In the genomic region with DNA sequence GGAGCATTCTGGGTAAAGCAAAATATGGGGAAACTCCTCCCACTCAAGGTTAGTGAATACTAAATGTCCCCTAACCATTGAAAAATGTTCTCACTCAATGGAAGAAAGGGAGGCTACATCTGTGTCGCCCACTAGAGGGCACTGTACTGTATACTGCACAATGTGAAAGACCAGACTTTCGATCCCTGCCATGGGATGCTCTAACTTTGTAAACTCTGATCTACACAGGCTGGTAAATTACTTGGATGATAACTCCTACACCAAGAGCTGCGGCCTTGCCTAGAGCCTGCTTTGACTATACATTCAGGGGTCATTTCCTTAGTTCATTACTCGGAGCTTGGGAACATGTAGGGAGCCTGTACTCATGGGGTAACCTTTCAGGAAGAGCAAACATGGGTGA, we compare ENCODE assay signal across 8 mouse cellular contexts. TPM values are rescaled to one million over a fixed set of nuclear protein-coding genes. Genes with fewer than 3 reads are reported as not detected.
A peak's percentile ranks its signal among the peaks of the same experiment; 100 is the strongest.
DNase-seq lines count a peak whose midpoint lies in the region; ATAC-seq and TF ChIP-seq lines count a peak whose summit lies in the region.

No protein-coding gene starts in this region.

- ATAC-seq in intestine, postnatal 0 days, result 0 out of 2 replicates have a peak, but pooled peaks have one; percentile 35
- peak; percentile 39; the same call in 1 of the 2 replicates for ATAC-seq in liver, embryonic 14.5 days (ENCODE audit: insufficient read depth)

- no peak for TF ChIP-seq EP300 in liver, embryonic 14.5 days (IDR thresholded peaks at IDR 0.05; ENCODE audit: low read depth)

- H3K4me2 ChIP-seq in intestine, postnatal 0 days (replicated peaks; ENCODE audit: low read depth), result peak overlapping the region; percentile 61
- peak overlapping the region; percentile 42 for H3K4me2 ChIP-seq in liver, embryonic 14.5 days (ENCODE audit: low read depth)

- peak overlapping the region; percentile 22; the same call in 1 of the 2 replicates for H3K9ac ChIP-seq in intestine, postnatal 0 days (ENCODE audit: low read depth, low read length)
- no peak overlapping the region for H3K9ac ChIP-seq in liver, embryonic 14.5 days (replicated peaks)

- peaks cover 8% of the 10 kb centered on the region for H3K4me1 ChIP-seq in intestine, postnatal 0 days (replicated peaks; ENCODE audit: control insufficient read depth, insufficient read depth, low read length)
- peaks cover 0 to 6% of the 10 kb centered on the region in 2 experiments; a peak in 2 of 4 replicates for H3K4me1 ChIP-seq in liver, embryonic 14.5 days (replicated peaks; ENCODE audit: control insufficient read depth in 2 of 2, insufficient read depth in 2 of 2, low read length in 1 of 2)

- peak; percentile 40 to 43 for DNase-seq in urinary bladder, postnatal 36 days (ENCODE audit: low spot score in 2 of 2)
- DNase-seq in urinary bladder, postnatal 4 days (ENCODE audit: low spot score in 2 of 2), result no peak
- DNase-seq in cerebellum, postnatal 14 days, result peak; percentile 78 to 79
- peak; percentile 10 to 21 for DNase-seq in gastrocnemius, adult 8-10 months (ENCODE audit: low spot score in 2 of 2)
- DNase-seq in liver, embryonic 14.5 days (ENCODE audit: low read depth in 3 of 3, low spot score in 3 of 3), result peak in 1 of 3 experiments; percentile 51
- peak; percentile 58 for DNase-seq in neural tube, embryonic 10.5 days (ENCODE audit: extremely low spot score, low spot score)
- DNase-seq in thymus, postnatal 10 days (ENCODE audit: low spot score in 2 of 2), result peak; percentile 22 to 62

- peak; percentile 89 for TF ChIP-seq CTCF in intestine, postnatal 0 days (IDR thresholded peaks at IDR 0.05; ENCODE audit: low read depth)
- TF ChIP-seq CTCF in liver, embryonic 14.5 days (IDR thresholded peaks at IDR 0.05; ENCODE audit: low read depth), result peak; percentile 79

- no peaks in the 10 kb centered on the region; the same call in 1 of the 2 replicates for H3K36me3 ChIP-seq in intestine, postnatal 0 days (ENCODE audit: control insufficient read depth, insufficient read depth)
- H3K36me3 ChIP-seq in liver, embryonic 14.5 days (replicated peaks; ENCODE audit: control insufficient read depth, insufficient read depth, low read depth), result no peaks in the 10 kb centered on the region

- H3K27me3 ChIP-seq in intestine, postnatal 0 days (replicated peaks; ENCODE audit: control insufficient read depth, insufficient read depth, low read length), result no peaks in the 10 kb centered on the region
- H3K27me3 ChIP-seq in liver, embryonic 14.5 days (ENCODE audit: control insufficient read depth, insufficient read depth, low read length), result no peaks in the 10 kb centered on the region

- no peaks in the 10 kb centered on the region for H3K9me3 ChIP-seq in intestine, postnatal 0 days (ENCODE audit: control insufficient read depth)
- H3K9me3 ChIP-seq in liver, embryonic 14.5 days (ENCODE audit: control insufficient read depth, low read length), result no peaks in the 10 kb centered on the region

- 21% methylated on average over 4 of the region's 4 CpGs for WGBS in intestine, postnatal 0 days
- WGBS in liver, embryonic 14.5 days (ENCODE audit: insufficient replicate concordance), result 14% methylated on average over 4 of the region's 4 CpGs

- 0 out of 2 replicates have a peak overlapping the region, but pooled peaks have one; percentile 1 for H3K4me3 ChIP-seq in intestine, postnatal 0 days (ENCODE audit: low read depth, low read length)
- H3K4me3 ChIP-seq in liver, embryonic 14.5 days (ENCODE audit: insufficient read depth in 1 of 2, low read depth in 2 of 2, low read length in 2 of 2), result peak overlapping the region in 1 of 2 experiments; percentile 24; a peak in 2 of 4 replicates

- no peak overlapping the region for H3K27ac ChIP-seq in intestine, postnatal 0 days (ENCODE audit: low read depth, low read length)
- H3K27ac ChIP-seq in liver, embryonic 14.5 days, result no peak overlapping the region

RNA-seq across cellular contexts. Expression of a gene that starts 44.4 kb away (rescaled TPM):
- total RNA-seq in gastrocnemius, adult 8-10 months (2022), result 1,000 to 10,000 TPM in 3 of 4 experiments, 100 to 1,000 TPM in 1; 996 to 1,351 (median 1,061) TPM
- 1,042 and 1,135 TPM in 2 replicates for polyA plus RNA-seq in intestine, postnatal 0 days (2015; fragmentation: Nextera tagmentation; extraction: Ambion mirVana)
- polyA plus RNA-seq in liver, embryonic 14.5 days (2012; rRNA removed), result 1,333 and 1,529 TPM in 2 replicates
- 1,148 and 1,204 TPM in 2 replicates for polyA plus RNA-seq in liver, embryonic 14.5 days (2014; fragmentation: Nextera tagmentation; extraction: Ambion mirVana)

Comparison
In these comparisons a context has a peak if more than half of its experiments do, and no peak if none do; other contexts are left out.
1. DNase-seq: peak in urinary bladder, postnatal 36 days (2 of 2), cerebellum, postnatal 14 days (2 of 2), gastrocnemius, adult 8-10 months (2 of 2), neural tube, embryonic 10.5 days (single experiment) and thymus, postnatal 10 days (2 of 2); none in urinary bladder, postnatal 4 days (0 of 2).